In genomic region chr12:117255776-117256342, GRCm38 (mm10) we compare ENCODE assay signal across 14 mouse cellular contexts.
DNase-seq lines count a peak whose midpoint lies in the region; ATAC-seq and TF ChIP-seq lines count a peak whose summit lies in the region.
"Had no signal": no experiment of that assay in that cellular context is flagged by ENCODE, and none has a peak within 500 bp of the region (broad histone marks: within the 10 kb centered on the region; RNA-seq: fewer than 3 reads in every experiment).

No protein-coding gene starts in this region.

- peak overlapping the region; percentile 9 for H3K27ac ChIP-seq in hindbrain, embryonic 11.5 days (ENCODE audit: low read depth, low read length)
- no peak overlapping the region for H3K27ac ChIP-seq in hindbrain, postnatal 0 days
- peak overlapping the region; percentile 97 for H3K27ac ChIP-seq in midbrain, embryonic 10.5 days (replicated peaks)

- WGBS in hindbrain, embryonic 11.5 days = 74% methylated on average over 2 of the region's 2 CpGs
- WGBS in hindbrain, postnatal 0 days = 74% methylated on average over 2 of the region's 2 CpGs
- WGBS in midbrain, embryonic 10.5 days = 46% methylated on average over 2 of the region's 2 CpGs

- H3K4me2 ChIP-seq in hindbrain, embryonic 11.5 days (replicated peaks; ENCODE audit: low read depth, low read length) = no peak overlapping the region
- no peak overlapping the region for H3K4me2 ChIP-seq in hindbrain, postnatal 0 days (ENCODE audit: low read depth, low read length)

- peak; percentile 32 for DNase-seq in hindbrain, embryonic 11.5 days (ENCODE audit: low spot score)
- DNase-seq in hindbrain, postnatal 0 days (ENCODE audit: low spot score) = no peak
- peak; percentile 24 for DNase-seq in retina, embryonic 14.5 days (ENCODE audit: low spot score)
- no peak for DNase-seq in retina, postnatal 1 day
- no peak for DNase-seq in midbrain, embryonic 10.5 days (ENCODE audit: low spot score)
- no peak for DNase-seq in frontal cortex, postnatal 25 days (ENCODE audit: low spot score in 2 of 2)
- DNase-seq in adipocyte (ENCODE audit: low spot score) = no peak
- DNase-seq in B cell, adult 2 months = no peak
- DNase-seq: cerebellum, adult 8-10 months; gastrocnemius, postnatal 14 days; kidney, adult 18-20 months; kidney, postnatal 14 days; lung, postnatal 14 days; thymus, postnatal 25 days had no signal

- no peaks in the 10 kb centered on the region for H3K9me3 ChIP-seq in hindbrain, embryonic 11.5 days (ENCODE audit: control insufficient read depth, low read length)
- no peaks in the 10 kb centered on the region for H3K9me3 ChIP-seq in hindbrain, postnatal 0 days (ENCODE audit: low read length)
- H3K9me3 ChIP-seq in midbrain, embryonic 10.5 days (replicated peaks) = no peaks in the 10 kb centered on the region

- H3K9ac ChIP-seq in hindbrain, embryonic 11.5 days (ENCODE audit: low read depth, low read length) = no peak overlapping the region
- no peak overlapping the region for H3K9ac ChIP-seq in hindbrain, postnatal 0 days (replicated peaks; ENCODE audit: low read length)

- no peaks in the 10 kb centered on the region for H3K36me3 ChIP-seq in hindbrain, embryonic 11.5 days (ENCODE audit: control insufficient read depth, insufficient read depth, low read length)
- H3K36me3 ChIP-seq in hindbrain, postnatal 0 days (ENCODE audit: insufficient read depth, low read length) = no peaks in the 10 kb centered on the region
- H3K36me3 ChIP-seq in midbrain, embryonic 10.5 days = peaks cover 70% of the 10 kb centered on the region

- H3K4me3 ChIP-seq in hindbrain, embryonic 11.5 days (ENCODE audit: low read depth, low read length) = no peak overlapping the region
- no peak overlapping the region for H3K4me3 ChIP-seq in hindbrain, postnatal 0 days (ENCODE audit: low read length)
- H3K4me3 ChIP-seq in midbrain, embryonic 10.5 days = 0 out of 2 replicates have a peak overlapping the region, but pooled peaks have one; percentile 18

- ATAC-seq in hindbrain, embryonic 11.5 days (ENCODE audit: low FRiP score) = no peak; the same call in 1 of the 2 replicates
- ATAC-seq in hindbrain, postnatal 0 days = no peak

- TF ChIP-seq CTCF in hindbrain, postnatal 0 days (IDR thresholded peaks at IDR 0.05; ENCODE audit: low read depth) = no peak

- no peaks in the 10 kb centered on the region for H3K27me3 ChIP-seq in hindbrain, embryonic 11.5 days (ENCODE audit: control insufficient read depth, insufficient read depth, low read length)
- H3K27me3 ChIP-seq in hindbrain, postnatal 0 days (ENCODE audit: insufficient read depth, low read length) = no peaks in the 10 kb centered on the region
- no peaks in the 10 kb centered on the region for H3K27me3 ChIP-seq in midbrain, embryonic 10.5 days (ENCODE audit: low read depth, poor library complexity, severe bottlenecking)

- peaks cover 21% of the 10 kb centered on the region for H3K4me1 ChIP-seq in hindbrain, embryonic 11.5 days (replicated peaks; ENCODE audit: control insufficient read depth, insufficient read depth, low read length)
- H3K4me1 ChIP-seq in hindbrain, postnatal 0 days (ENCODE audit: insufficient read depth, low read length) = peaks cover 16% of the 10 kb centered on the region
- H3K4me1 ChIP-seq in midbrain, embryonic 10.5 days = peaks cover 99% of the 10 kb centered on the region

Comparison
In these comparisons a context has a peak if more than half of its experiments do, and no peak if none do; other contexts are left out.
1. DNase-seq: peak in hindbrain, embryonic 11.5 days (single experiment) and retina, embryonic 14.5 days (single experiment); none in hindbrain, postnatal 0 days (single experiment), retina, postnatal 1 day (single experiment), midbrain, embryonic 10.5 days (single experiment), frontal cortex, postnatal 25 days (0 of 2), adipocyte (single experiment) and B cell, adult 2 months (0 of 2).